Mouse (Mus musculus): ENCODE measurements around the gene Epb41l5.

GRCm38 (mm10) chr1:119498536-119499231 is 150.1 kb downstream of the Epb41l5 start:
- TF ChIP-seq TAL1 (IDR thresholded peaks at IDR 0.05; ENCODE audit: low read length) (no peak), GATA1 (IDR thresholded peaks at IDR 0.05; ENCODE audit: low read length) (no peak)

Measured in erythroblast, embryonic 14.5 days (primary cell).